Mouse (Mus musculus) adrenal gland, adult (tissue): ENCODE data around the gene Bdnf.

Source experiments
- DNase-seq, 2 experiments: peaks; one replicate each; pipeline ENCODE4 v3.0.0; 2022 to 2023; ENCODE audit warnings: low spot score in 1 of 2; ENCODE audit not compliant: inconsistent age in 2 of 2

Bdnf gene

GRCm38 (mm10) chr2:109776374-109776773, 101.9 kb downstream of the Bdnf start:
- DNase-seq: no peak
